Mouse (Mus musculus) gastrocnemius, adult 8-10 months (tissue): ENCODE data around the gene Esd. TPM values are rescaled to one million over a fixed set of nuclear protein-coding genes. Genes with fewer than 3 reads are reported as not detected.

Experiments
- DNase-seq, 2 experiments: peaks; one replicate each; pipeline ENCODE4 v3.0.0; 2022; ENCODE audit warnings: low spot score in 2 of 2
- total RNA-seq, 4 experiments: library from RNA; stranded (reverse); gene quantifications; 2 replicates each; pipeline ENCODE4 v1.2.4; 2022

Gene Esd
- total RNA-seq, 4 experiments from 2014 or later, result 62.7 to 67.5 (median 65.3) TPM

- no peak for DNase-seq
These were observed 60.7 kb downstream of the Esd start for GRCm38 (mm10) chr14:74792793-74793192.

GRCm38 (mm10) chr14:74794931-74795330 is 62.8 kb downstream of the Esd start:
- DNase-seq, result no peak

- DNase-seq, result no peak
These were observed 65.4 kb downstream of the Esd start for GRCm38 (mm10) chr14:74797386-74798062.

GRCm38 (mm10) chr14:74798063-74798890 is 66.2 kb downstream of the Esd start:
- no peak for DNase-seq

Other genes with a start within 250 kb of the Esd start
- under 1 TPM in 3 of 4 experiments, not detected in 1; 0.12 to 0.20 (median 0.16) TPM for gene Htr2a, start 91.5 kb upstream of the Esd start, total RNA-seq
- gene Lrch1, start 215.6 kb downstream of the Esd start, total RNA-seq, result 1 to 10 TPM; 1.8 to 3.1 (median 2.5) TPM